Mouse (Mus musculus) intestine, embryonic 16.5 days (tissue): ENCODE data around the gene Mapk7. TPM values are rescaled to one million over a fixed set of nuclear protein-coding genes. Genes with fewer than 3 reads are reported as not detected.
A peak's percentile ranks its signal among the peaks of the same experiment; 100 is the strongest.

Experiments used
- ATAC-seq: fragments of 200-750 bp; cut with Nextera tagmentation; 2 replicates; pipeline ENCODE4 v1.8.0; 2017; ENCODE audit warnings: moderate TSS enrichment, moderate library complexity
- H3K27ac ChIP-seq: fragments of 300-500 bp; sonication (generic); 2 replicates; pipeline ENCODE4 v1.5.1; 2014; ENCODE audit warnings: mild to moderate bottlenecking, low read length
- H3K27me3 ChIP-seq: fragments of 300-500 bp; sonication (generic); replicated peaks from 2 replicates; pipeline ENCODE4 v1.6.1; 2014; ENCODE audit warnings: low read length, control low read depth, mixed read lengths; ENCODE audit not compliant: control insufficient read depth, insufficient read depth
- H3K36me3 ChIP-seq: fragments of 300-500 bp; sonication (generic); 2 replicates; pipeline ENCODE4 v1.6.1; 2014; ENCODE audit warnings: low read length, control low read depth; ENCODE audit not compliant: control insufficient read depth, insufficient read depth
- H3K4me1 ChIP-seq: fragments of 300-500 bp; sonication (generic); 2 replicates; pipeline ENCODE4 v1.6.1; 2014; ENCODE audit warnings: low read length, control low read depth, mixed read lengths; ENCODE audit not compliant: control insufficient read depth, insufficient read depth
- H3K4me2 ChIP-seq: fragments of 300-500 bp; sonication (generic); 2 replicates; pipeline ENCODE4 v1.6.1; 2014; ENCODE audit warnings: low read depth, low read length, control low read depth
- H3K4me3 ChIP-seq: fragments of 300-500 bp; sonication (generic); 2 replicates; pipeline ENCODE4 v1.5.1; 2014; ENCODE audit warnings: mild to moderate bottlenecking, low read length
- H3K9ac ChIP-seq: fragments of 300-500 bp; sonication (generic); 2 replicates; pipeline ENCODE4 v1.6.1; 2014; ENCODE audit warnings: low read depth, low read length
- H3K9me3 ChIP-seq: fragments of 300-500 bp; sonication (generic); 2 replicates; pipeline ENCODE4 v1.6.1; 2016; ENCODE audit warnings: low read length, control low read depth; ENCODE audit not compliant: control insufficient read depth
- WGBS: fragments of 180-500 bp; shearing (Covaris S2); extraction: QIAGEN DNeasy Blood & Tissue Kit; methylation state at CpG from one replicate; pipeline ENCODE4 v1.1.7; 2014; 5-methylcytosine and 5-hydroxymethylcytosine counted together
- polyA plus RNA-seq: library from polyadenylated mRNA; unstranded; fragments of >200 nt; fragmentation: Nextera tagmentation; extraction: Ambion mirVana; gene quantifications from 2 replicates; pipeline ENCODE4 v1.2.1, GENCODE M21; 2015

Gene Mapk7
- polyA plus RNA-seq, 1 experiment from 2014 or later, result 34.9 TPM

GRCm38 (mm10) chr11:61526872-61527271 lies 32.7 kb upstream of the Mapk7 start:
- Histone ChIP-seq H3K36me3 (no peaks in the 10 kb centered on the region), H3K9me3 (no peaks in the 10 kb centered on the region), H3K27ac (no peak overlapping the region), H3K4me1 (no peaks in the 10 kb centered on the region), H3K9ac (no peak overlapping the region), H3K4me3 (no peak overlapping the region), H3K4me2 (no peak overlapping the region), H3K27me3 (no peaks in the 10 kb centered on the region)
- no peak for ATAC-seq
- WGBS, result 95% methylated on average over 1 of the region's 1 CpGs

GRCm38 (mm10) chr11:61519484-61520107 lies 25.4 kb upstream of the Mapk7 start:
- H3K4me2 ChIP-seq, result no peak overlapping the region
- no peaks in the 10 kb centered on the region for H3K9me3 ChIP-seq
- H3K4me1 ChIP-seq, result no peaks in the 10 kb centered on the region
- no peak overlapping the region for H3K4me3 ChIP-seq
- H3K27ac ChIP-seq, result no peak overlapping the region
- no peak overlapping the region for H3K9ac ChIP-seq
- peaks cover 3% of the 10 kb centered on the region; the same call in 1 of the 2 replicates for H3K36me3 ChIP-seq
- no peak for ATAC-seq
- no peaks in the 10 kb centered on the region for H3K27me3 ChIP-seq
- 91% methylated on average over 3 of the region's 3 CpGs for WGBS

- WGBS, result 88% methylated on average over 3 of the region's 3 CpGs
- ATAC-seq, result no peak
- Histone ChIP-seq H3K4me1 (no peaks in the 10 kb centered on the region), H3K4me3 (no peak overlapping the region), H3K9ac (no peak overlapping the region), H3K4me2 (no peak overlapping the region), H3K27me3 (no peaks in the 10 kb centered on the region), H3K27ac (no peak overlapping the region), H3K36me3 (peaks cover 3% of the 10 kb centered on the region; the same call in 1 of the 2 replicates), H3K9me3 (no peaks in the 10 kb centered on the region)
Measured at GRCm38 (mm10) chr11:61518871-61519270, 24.7 kb upstream of the Mapk7 start.

GRCm38 (mm10) chr11:61517971-61518370 lies 23.8 kb upstream of the Mapk7 start:
- Histone ChIP-seq H3K27ac (no peak overlapping the region), H3K4me1 (no peaks in the 10 kb centered on the region), H3K9ac (no peak overlapping the region), H3K36me3 (peaks cover 3% of the 10 kb centered on the region; the same call in 1 of the 2 replicates), H3K4me2 (no peak overlapping the region), H3K9me3 (no peaks in the 10 kb centered on the region), H3K27me3 (no peaks in the 10 kb centered on the region), H3K4me3 (no peak overlapping the region)
- WGBS, result 77% methylated on average over 1 of the region's 1 CpGs
- ATAC-seq, result no peak

GRCm38 (mm10) chr11:61514953-61515352 lies 20.7 kb upstream of the Mapk7 start:
- no peaks in the 10 kb centered on the region for H3K27me3 ChIP-seq
- no peak overlapping the region for H3K4me2 ChIP-seq
- no peak overlapping the region for H3K27ac ChIP-seq
- no peaks in the 10 kb centered on the region for H3K9me3 ChIP-seq
- H3K9ac ChIP-seq, result no peak overlapping the region
- ATAC-seq, result no peak
- WGBS, result 50% methylated on average over 3 of the region's 3 CpGs
- H3K4me3 ChIP-seq, result no peak overlapping the region
- peaks cover 3% of the 10 kb centered on the region; the same call in 1 of the 2 replicates for H3K36me3 ChIP-seq
- no peaks in the 10 kb centered on the region for H3K4me1 ChIP-seq

GRCm38 (mm10) chr11:61504713-61505257 lies 10.6 kb upstream of the Mapk7 start, which contains the start of gene B9d1:
B9d1 (plus strand) TSS chr11:61505144.
- peak within 1 kb of the TSS; percentile 69 for H3K4me2 ChIP-seq
- WGBS, result under 1% methylated on average over 39 of the region's 39 CpGs
- H3K9ac ChIP-seq, result peak within 1 kb of the TSS; percentile 76
- peak; percentile 94 for ATAC-seq
- H3K9me3 ChIP-seq, result no peaks in the 10 kb centered on the region
- H3K4me1 ChIP-seq, result peaks cover 5% of the 10 kb centered on the region; the same call in 1 of the 2 replicates
- H3K4me3 ChIP-seq, result peak within 1 kb of the TSS; percentile 50
- H3K27me3 ChIP-seq, result no peaks in the 10 kb centered on the region
- H3K27ac ChIP-seq, result peak within 1 kb of the TSS; percentile 70; the same call in 1 of the 2 replicates
- no peaks in the 10 kb centered on the region for H3K36me3 ChIP-seq

GRCm38 (mm10) chr11:61503933-61504332 lies 9.7 kb upstream of the Mapk7 start:
- H3K4me1 ChIP-seq, result peaks cover 5% of the 10 kb centered on the region; the same call in 1 of the 2 replicates
- no peaks in the 10 kb centered on the region for H3K9me3 ChIP-seq
- no peak for ATAC-seq
- H3K9ac ChIP-seq, result no peak overlapping the region
- no peaks in the 10 kb centered on the region for H3K27me3 ChIP-seq
- no peak overlapping the region for H3K4me3 ChIP-seq
- H3K4me2 ChIP-seq, result no peak overlapping the region
- WGBS, result 81% methylated on average over 8 of the region's 8 CpGs
- no peak overlapping the region for H3K27ac ChIP-seq
- H3K36me3 ChIP-seq, result no peaks in the 10 kb centered on the region

- H3K4me1 ChIP-seq, result 0 out of 2 replicates have a peak, but pooled peaks cover 3% of the 10 kb centered on the region
- WGBS, result 61% methylated on average over 6 of the region's 6 CpGs
- H3K4me3 ChIP-seq, result no peak overlapping the region
- H3K9me3 ChIP-seq, result no peaks in the 10 kb centered on the region
- no peak overlapping the region for H3K9ac ChIP-seq
- no peak for ATAC-seq
- H3K36me3 ChIP-seq, result no peaks in the 10 kb centered on the region
- no peak overlapping the region for H3K27ac ChIP-seq
- no peak overlapping the region for H3K4me2 ChIP-seq
- no peaks in the 10 kb centered on the region for H3K27me3 ChIP-seq
Measured at GRCm38 (mm10) chr11:61498736-61499504, 4.7 kb upstream of the Mapk7 start.

GRCm38 (mm10) chr11:61497490-61497889 lies 3.3 kb upstream of the Mapk7 start:
- H3K4me1 ChIP-seq, result peaks cover 11% of the 10 kb centered on the region
- 64% methylated on average over 1 of the region's 1 CpGs for WGBS
- H3K9me3 ChIP-seq, result no peaks in the 10 kb centered on the region
- no peak overlapping the region for H3K9ac ChIP-seq
- ATAC-seq, result no peak
- H3K27ac ChIP-seq, result no peak overlapping the region
- H3K27me3 ChIP-seq, result no peaks in the 10 kb centered on the region
- H3K4me2 ChIP-seq, result no peak overlapping the region
- H3K36me3 ChIP-seq, result no peaks in the 10 kb centered on the region
- no peak overlapping the region for H3K4me3 ChIP-seq
